Mouse (Mus musculus): Measurements from ENCODE around the gene Olfr1392. TPM values are rescaled to one million over a fixed set of nuclear protein-coding genes. Genes with fewer than 3 reads are reported as not detected.
"Not testable (repeated sequence)": the region's sequence is repeated elsewhere in the genome, so short reads cannot be mapped to it uniquely, and the experiment has no call there.

Gene Olfr1392
- total RNA-seq (2021), result not detected
- long read RNA-seq, experiment 1, result 0 reads
- long read RNA-seq, experiment 2, result 0 reads

DNA sequence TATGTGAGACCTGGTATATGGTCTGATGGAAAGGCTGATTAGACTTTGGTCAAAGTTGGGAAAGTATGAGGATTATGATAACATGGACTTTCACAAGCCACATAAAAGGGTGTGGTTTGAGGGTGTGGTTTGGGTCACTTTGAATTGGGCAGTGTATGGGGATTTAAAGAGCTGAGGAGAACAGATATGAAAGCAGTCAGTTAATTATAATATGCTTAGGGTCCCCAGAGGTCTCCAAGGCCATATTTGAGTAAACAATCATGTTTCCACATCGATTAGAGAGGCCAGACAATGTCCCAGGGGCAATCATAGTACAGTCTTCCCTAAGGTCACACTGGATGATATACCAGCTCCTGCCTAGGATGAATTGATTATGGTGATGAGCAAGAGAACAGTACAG lies at the start of gene Olfr1392:
Olfr1392 (plus strand) TSS at position 301 of the 400 bp plus-strand sequence.
- not testable (repeated sequence) for DNase-seq (ENCODE audit: low spot score in 2 of 2)

DNA sequence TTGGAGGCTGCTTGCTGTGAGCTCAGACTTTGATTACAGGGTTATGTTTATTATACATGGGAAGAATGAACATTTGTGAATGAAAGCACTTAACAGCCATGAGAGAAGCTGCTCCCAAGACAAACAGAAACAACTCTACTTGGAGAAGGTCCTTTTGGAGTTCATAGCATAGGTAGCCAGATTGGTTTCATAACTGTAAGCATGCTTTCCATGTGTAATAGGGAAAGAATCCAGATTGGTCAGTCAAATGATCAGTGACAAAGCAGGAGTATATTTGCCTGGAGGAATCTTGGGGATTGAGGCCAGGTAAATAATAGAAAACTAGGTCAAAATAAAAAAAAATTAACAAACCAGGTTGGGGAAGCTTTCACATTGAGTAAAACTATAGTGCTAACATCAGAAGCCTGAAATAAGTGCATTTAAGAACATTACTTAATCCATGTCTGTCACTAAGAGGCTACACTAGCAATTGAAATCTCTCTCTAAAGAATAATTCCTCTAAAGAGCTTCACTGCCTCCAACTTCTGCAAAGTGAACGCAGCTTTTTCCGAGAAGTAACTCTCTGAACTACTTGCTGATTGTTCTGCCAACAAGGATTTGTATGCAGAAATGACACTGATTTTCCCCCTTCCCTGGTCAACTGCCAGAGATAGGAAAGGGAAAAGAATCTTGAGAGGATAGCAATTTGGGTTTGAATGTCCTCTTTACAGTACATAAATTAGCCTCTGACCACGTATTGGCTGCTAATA lies 49.4 kb upstream of the Olfr1392 start:
- no peak for DNase-seq (ENCODE audit: low spot score in 2 of 2)

- no peak for DNase-seq (ENCODE audit: low spot score in 2 of 2)
Observed at GRCm38 (mm10) chr11:49236891-49237290, 48.2 kb upstream of the Olfr1392 start.

DNA sequence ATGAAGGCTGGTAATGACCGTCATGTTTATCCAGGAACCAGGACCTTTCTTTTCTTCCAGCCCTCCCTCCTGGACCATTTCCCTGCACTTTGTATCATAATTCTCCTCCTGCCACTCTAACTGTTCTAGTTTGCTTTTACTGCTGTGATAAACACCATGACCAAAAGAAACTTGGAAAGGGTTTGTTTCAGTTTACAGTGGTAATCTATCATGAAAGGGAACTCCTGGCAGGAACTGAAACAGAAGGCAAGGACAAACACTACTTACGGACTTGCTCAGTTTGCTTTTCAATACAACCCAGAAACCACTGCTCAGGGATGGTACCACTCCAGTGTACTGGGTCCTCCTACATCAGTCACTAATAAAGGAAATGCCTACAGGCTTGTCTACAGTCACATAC lies 47.5 kb upstream of the Olfr1392 start:
- no peak for DNase-seq (ENCODE audit: low spot score in 2 of 2)

- DNase-seq (ENCODE audit: low spot score in 2 of 2), result no peak
Observed at GRCm38 (mm10) chr11:49240310-49240709, 44.8 kb upstream of the Olfr1392 start.

DNA sequence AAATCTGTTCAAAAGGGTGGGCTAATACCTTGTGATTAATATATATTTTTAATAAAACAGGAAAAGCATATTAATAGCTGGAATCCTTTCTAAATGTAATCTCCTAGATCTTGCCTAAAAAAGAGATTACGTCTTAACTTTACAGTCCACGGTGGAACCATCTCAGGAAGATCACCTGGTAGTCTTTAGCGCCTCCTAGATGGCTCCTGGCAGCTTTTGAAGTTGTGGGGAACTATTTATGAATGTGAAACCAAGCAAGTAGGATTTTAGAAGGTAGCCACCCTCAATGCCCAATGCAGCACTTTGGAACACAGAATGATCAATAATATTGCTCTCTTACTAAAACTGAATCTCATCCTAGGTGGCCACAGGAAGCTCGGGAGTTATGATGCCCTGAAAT lies 44.2 kb upstream of the Olfr1392 start:
- no peak for DNase-seq (ENCODE audit: low spot score in 2 of 2)

DNA sequence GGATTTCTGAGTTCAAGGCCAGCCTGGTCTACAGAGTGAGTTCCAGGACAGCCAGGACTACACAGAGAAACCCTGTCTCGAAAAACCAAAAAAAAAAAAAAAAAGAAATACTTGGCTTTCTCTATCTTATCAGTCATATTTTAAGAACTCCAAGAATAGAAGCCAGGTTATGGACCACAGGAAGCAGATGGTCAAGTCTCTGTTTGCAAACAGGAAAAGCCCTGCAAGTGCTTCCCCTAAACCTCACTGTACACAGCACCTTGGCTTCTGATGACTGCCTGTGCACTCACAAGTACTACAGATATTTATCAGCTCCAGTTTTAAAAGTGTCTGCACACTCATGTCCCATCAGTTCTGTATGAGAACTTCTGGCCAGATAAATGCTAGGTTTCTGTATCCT lies 43.6 kb upstream of the Olfr1392 start:
- no peak for DNase-seq (ENCODE audit: low spot score in 2 of 2)

GRCm38 (mm10) chr11:49242944-49243626 lies 42.0 kb upstream of the Olfr1392 start:
- peak in 1 of 2 experiments; percentile 1 for DNase-seq (ENCODE audit: low spot score in 2 of 2)

DNA sequence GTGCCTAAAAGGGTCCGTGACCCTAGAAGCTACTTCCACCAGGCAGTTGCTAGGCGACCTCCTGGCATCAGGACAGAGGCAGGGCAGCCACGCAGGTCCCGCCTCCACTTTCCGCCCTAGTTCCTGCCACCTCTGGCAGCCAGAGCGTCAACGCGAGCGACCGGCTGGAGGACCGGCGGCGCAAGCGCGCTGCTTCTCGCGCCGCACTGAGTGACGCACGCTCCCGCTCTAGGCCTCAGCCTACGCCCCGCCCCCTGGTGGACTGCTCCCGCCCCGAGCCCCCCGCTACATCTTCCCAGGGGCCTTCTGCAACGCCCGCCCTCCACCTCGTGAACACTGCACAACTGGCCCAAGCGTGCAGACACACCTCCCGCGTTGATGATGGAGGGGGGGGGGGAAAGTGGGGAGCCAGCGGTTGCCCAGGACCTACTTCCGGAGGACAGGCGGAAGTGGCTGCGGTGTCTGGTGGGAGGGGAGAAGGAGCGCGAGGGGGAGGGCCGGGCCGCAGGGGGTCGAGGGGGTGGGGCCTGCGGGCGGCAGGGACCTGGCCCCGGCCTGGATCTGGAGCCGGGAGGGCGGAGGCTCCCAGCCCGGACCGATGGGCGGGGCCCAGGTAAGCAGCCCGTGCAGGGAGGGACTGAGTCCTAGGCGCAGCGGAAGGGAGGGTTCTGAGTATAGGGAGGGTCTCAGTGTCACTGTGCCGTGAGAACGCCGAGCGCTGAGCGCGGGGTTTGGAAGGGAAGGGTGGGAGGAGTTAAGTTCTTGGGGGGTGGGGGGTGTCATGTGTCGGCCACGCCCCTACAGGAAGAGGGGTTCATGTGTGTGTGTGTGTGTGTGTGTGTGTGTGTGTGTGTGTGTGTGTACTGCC lies 41.1 kb upstream of the Olfr1392 start, which contains the start of gene Mgat1:
Mgat1 (plus strand) TSS at position 465 of the 868 bp plus-strand sequence.
- peak; percentile 88 to 95 for DNase-seq (ENCODE audit: low spot score in 2 of 2)

DNA sequence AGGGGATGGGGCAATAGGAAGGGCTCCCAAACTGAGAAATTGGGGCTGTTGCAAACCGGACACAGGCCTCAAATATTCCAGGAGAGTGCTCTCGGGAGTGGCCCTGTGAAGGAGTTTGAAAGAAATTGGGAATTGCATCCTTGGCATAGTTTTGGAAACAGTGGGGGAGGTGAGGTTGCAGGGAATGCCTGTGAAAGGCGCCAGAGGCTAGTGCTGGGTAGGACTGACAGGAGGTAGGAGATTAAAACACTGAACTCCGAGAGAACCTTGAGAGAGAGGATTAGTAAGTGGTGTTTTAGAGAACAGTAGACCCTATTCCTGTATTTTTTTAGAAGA lies 40.5 kb upstream of the Olfr1392 start:
- no peak for DNase-seq (ENCODE audit: low spot score in 2 of 2)

GRCm38 (mm10) chr11:49245176-49245575 lies 39.9 kb upstream of the Olfr1392 start:
- DNase-seq (ENCODE audit: low spot score in 2 of 2), result peak in 1 of 2 experiments; percentile 50

- DNase-seq (ENCODE audit: low spot score in 2 of 2), result no peak
Observed at GRCm38 (mm10) chr11:49245634-49246415, 39.3 kb upstream of the Olfr1392 start.

GRCm38 (mm10) chr11:49246523-49246922 lies 38.6 kb upstream of the Olfr1392 start:
- DNase-seq (ENCODE audit: low spot score in 2 of 2), result no peak

- DNase-seq (ENCODE audit: low spot score in 2 of 2), result no peak
Observed at GRCm38 (mm10) chr11:49247255-49247654, 37.8 kb upstream of the Olfr1392 start.

DNA sequence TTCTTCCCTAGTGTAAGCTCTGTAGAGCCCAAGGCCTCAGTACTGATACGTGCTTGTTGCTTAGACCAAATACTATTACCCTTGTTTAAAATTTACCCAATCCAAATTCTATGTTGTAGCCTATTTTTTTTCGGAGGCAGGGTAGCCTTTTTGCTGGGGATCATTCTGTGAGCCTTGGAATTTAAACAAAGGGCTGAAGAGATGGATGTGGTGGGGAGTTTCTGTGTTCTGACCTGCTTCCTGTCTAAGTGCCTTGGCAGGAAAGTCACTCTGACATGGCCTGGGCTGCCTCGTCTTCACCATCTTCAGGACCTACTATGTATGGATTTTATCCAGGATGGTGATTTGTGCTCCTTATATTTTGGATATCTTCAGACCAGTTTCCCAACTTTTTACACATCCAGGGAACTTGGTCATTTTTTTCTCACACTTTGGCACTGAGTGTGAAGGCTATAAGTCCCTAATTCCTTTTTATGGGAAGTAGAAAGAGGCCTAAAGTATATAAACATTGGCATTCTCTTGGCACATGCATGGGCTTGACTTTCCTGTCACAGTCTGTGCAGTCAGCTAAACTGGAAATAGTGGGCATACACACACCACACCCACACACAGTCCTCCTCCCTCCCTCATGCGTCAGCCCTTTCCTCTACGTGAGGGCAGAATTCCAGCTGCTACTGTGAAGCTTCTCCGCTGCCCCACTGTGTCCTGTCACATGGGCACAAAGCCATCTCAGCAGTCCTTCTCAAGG lies 36.7 kb upstream of the Olfr1392 start:
- DNase-seq (ENCODE audit: low spot score in 2 of 2), result no peak

DNA sequence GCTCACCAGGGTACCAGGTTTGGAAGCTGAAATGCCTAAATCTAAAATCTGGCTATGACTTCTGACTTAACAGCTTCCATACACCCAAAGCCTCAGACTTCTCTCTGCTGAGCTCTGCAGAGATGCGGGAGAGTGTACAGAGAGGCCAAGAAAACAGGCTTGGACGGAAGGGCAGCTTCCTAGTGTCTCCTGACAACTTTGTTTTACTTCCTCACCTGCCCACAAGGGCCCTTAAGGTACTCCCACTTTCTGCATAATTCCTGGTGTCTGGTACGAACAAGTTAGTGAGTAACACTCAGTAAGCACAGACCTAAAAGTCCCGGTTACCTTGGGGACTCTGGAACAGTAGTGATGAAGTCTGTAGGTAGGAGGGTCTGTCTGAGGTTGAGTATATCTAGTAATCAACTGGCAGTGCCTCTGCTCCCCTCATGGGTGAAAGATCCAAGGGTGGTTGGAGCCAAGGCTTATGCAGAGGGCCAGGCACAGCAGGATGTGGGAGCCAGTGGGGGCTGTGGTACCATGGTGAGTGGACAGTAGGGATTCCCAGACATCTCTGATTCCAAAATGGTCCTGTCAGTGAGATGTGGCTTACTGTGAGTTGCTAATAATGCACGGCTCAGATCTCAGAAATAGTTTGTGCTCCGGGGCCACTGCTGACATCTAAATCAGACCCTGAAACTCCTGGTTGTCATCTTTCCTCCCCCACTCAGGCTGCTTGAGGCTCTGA lies 35.9 kb upstream of the Olfr1392 start:
- no peak for DNase-seq (ENCODE audit: low spot score in 2 of 2)

GRCm38 (mm10) chr11:49249811-49250421 lies 35.2 kb upstream of the Olfr1392 start:
- no peak for DNase-seq (ENCODE audit: low spot score in 2 of 2)

- DNase-seq (ENCODE audit: low spot score in 2 of 2), result peak; percentile 88 to 92
Observed at GRCm38 (mm10) chr11:49250422-49251379, 34.4 kb upstream of the Olfr1392 start.
